Mouse (Mus musculus) heart, postnatal 25 days (tissue): Measurements from ENCODE around the gene Lce1a1. TPM values are rescaled to one million over a fixed set of nuclear protein-coding genes. Genes with fewer than 3 reads are reported as not detected.
"Not testable (repeated sequence)": the region's sequence is repeated elsewhere in the genome, so short reads cannot be mapped to it uniquely, and the experiment has no call there.

Experiments used
- DNase-seq: peaks from one replicate; pipeline ENCODE4 v3.0.0; 2022; ENCODE audit warnings: low spot score
- intact Hi-C: fragments of 180-260 bp; cut with DNase I; formaldehyde crosslinking; loops from one replicate; pipeline ENCODE4 v1.15.1; 2025
- total RNA-seq, 2 experiments: library from RNA; stranded (reverse); gene quantifications; 2 replicates each; pipeline ENCODE4 v1.2.3; 2021

Gene Lce1a1
- total RNA-seq = not detected

DNA sequence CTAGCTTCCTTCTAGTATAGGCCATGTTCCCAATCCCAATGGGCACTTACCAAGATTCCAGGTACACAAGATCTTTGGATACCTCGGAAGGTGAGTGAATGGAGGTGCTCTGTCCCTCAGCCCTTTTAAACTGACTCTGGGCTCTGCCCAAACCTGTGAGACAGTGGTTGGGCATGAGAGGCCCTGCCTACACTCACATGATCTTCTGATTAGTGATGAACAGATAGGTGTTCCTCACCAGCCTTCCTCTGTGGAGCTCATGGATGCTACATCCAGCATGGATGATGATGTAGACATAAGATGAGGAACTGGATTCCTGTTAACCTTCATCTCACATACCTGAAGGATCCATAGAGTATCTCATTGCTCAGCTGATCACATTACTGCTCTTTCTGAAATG lies at the start of gene Lce1a1:
Gene Lce1a1 (minus strand): TSS at position 101 of the 400 bp plus-strand sequence.
- intact Hi-C loops = no loop called here
- DNase-seq = no peak

DNA sequence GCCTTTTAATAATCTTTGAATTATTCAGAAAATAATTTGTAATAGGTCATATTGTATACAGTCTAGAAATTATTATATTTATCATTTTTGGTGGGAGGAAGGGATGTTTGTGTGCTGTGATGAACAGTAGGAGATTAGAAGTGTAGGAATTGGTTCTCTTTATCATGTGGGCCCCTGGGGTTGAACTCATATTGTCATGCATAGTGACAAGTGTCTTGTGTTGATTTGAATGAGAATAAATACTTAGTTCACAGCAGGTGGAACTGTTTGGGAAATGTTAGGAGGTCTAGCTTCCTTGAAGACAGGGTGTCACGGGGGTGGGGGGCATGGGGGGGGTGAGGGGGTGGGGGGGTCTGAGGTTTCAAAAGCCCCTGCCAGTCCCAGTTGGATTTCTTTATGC lies 46.5 kb upstream of the Lce1a1 start:
- intact Hi-C loops = no loop called here
- DNase-seq = no peak

DNA sequence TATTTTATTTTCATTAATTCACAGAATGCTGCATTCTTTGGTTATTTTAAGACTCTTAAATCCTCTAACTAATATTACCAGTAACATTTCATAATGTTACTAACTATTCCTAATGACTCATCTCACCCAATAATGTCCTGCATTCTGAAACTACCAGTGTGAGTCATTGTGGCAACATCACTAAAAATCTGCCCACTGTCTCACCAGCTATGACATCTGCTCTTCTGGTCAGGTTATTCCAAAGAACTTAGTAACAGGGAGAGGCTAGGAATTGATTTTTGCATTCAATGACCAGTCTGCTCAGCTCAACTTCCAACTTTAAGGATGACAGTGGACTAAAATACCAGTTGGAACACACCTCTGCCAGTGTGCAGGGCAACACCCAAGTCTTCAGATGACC lies 43.6 kb upstream of the Lce1a1 start:
- no peak for DNase-seq
- intact Hi-C loops = no loop called here

DNA sequence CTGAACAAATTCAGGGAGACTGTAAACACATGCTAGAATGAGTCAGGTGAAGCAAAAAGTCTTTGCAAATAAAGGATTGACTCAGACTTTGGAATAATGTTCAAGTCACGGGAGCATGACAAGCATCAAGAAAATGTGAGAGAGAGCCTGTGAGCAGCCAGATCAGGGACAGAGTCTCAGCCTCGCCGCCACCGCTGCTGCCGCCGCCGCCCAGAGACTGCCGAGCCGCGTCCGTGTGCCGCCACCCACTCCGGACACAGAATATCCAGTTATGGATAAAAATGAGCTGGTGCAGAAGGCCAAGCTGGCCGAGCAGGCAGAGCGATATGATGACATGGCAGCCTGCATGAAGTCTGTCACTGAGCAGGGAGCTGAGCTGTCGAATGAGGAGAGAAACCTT lies 41.0 kb upstream of the Lce1a1 start:
- DNase-seq, intact Hi-C loops: not testable (repeated sequence)

DNA sequence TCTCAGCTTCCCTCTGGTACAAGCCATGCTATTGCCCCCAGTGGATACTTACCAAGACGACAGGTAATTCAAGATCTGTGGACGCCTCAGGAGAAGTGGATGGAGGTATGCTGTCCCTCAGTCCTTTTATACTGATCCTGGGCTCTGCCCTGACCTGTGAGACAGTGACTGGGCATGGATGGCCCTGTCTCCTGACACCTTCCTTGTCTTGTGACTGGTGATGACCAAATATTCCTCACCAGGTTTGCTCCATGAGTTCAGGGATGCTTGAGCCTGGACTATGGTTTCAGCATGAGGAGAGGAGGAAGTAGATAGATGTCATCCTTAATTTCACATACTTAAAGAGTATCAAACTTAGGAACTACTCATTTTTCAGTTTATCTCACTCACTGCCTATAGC lies 39.0 kb upstream of the Lce1a1 start, which contains the start of gene Lce1d:
Gene Lce1d (minus strand): TSS at position 101 of the 400 bp plus-strand sequence.
- no peak for DNase-seq
- intact Hi-C loops = no loop called here

DNA sequence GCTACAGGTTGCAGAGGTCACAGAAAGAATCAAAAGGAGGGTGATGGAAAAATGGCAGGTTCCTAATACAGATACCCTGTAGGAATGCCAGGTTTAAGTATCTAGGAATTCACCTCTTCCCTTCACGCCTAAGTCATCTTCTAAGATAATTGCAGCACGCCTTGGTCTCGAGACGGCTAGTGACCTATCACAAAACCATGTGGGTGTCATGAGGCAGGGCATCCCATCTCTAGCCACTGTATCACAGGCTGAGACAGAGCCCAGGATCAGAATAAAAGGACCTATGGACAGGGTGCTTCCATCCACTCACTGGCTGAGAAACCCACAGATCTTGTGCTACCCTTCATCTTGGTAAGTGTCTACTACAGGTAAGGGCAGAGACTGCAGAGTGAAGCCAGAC lies 30.8 kb upstream of the Lce1a1 start, which contains the start of gene Lce1c:
Gene Lce1c (plus strand): TSS at position 301 of the 400 bp plus-strand sequence.
- DNase-seq = no peak
- intact Hi-C loops = no loop called here

DNA sequence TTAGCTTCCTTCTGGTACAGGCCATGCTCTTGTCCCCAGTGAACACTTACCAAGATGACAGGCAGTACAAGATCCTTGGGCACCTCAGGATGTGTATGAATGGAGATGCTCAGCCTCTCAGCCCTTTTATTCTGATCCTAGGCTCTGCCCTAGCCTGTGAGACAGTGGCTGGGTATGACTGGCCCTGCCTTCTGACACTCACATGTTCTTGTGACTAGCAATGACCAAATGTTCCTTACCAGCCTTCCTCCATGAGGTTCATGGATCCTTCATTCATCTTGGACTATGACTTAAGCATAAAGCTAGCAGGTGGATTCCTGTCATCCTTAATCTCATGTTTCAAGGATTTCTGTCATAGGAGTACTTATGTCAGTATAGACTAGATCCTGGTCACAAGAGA lies 22.1 kb upstream of the Lce1a1 start, which contains the start of gene Lce1a2:
Gene Lce1a2 (minus strand): TSS at position 101 of the 400 bp plus-strand sequence.
- no peak for DNase-seq
- intact Hi-C loops = no loop called here

DNA sequence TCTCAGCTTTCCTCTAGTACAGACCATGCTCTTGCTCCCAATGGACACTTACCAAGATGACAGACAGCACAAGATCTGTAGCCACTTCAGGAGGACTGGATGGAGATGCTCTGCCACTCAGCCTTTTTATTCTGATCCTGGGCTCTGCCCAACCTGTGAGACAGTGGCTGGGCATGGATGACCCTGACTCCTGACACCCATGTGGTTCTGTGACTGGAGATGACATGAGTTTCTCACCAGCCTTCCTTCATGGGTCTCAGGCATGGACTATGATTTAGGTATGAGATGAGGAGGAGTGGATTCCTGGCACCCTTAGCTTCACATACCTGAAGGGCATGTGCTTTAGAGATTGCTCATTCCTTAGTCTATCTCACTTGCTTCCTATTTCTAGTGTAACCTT lies 8.7 kb upstream of the Lce1a1 start, which contains the start of gene Lce1b:
Gene Lce1b (minus strand): TSS at position 101 of the 400 bp plus-strand sequence.
- DNase-seq = no peak
- intact Hi-C loops = no loop called here

DNA sequence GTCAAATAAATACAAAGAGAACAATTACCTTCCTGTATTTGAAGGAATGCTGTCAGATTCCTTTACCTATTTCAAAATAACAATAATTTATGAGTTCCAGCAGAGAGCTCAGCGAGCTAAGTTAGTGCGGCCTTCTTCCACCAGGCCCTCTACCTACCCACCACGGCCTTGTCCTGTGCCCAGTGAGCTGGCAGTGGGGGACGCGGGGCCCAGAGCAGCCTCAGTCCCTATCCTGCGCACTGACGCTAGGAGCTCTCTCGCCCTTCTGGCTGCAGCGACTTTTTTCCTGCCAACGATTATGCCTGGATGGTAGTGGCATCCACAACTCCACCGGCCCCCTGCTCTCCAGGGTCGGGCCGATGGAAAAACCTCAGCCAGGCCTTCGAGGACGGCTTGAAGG lies 8.3 kb downstream of the Lce1a1 start:
- no peak for DNase-seq
- intact Hi-C loops = no loop called here

DNA sequence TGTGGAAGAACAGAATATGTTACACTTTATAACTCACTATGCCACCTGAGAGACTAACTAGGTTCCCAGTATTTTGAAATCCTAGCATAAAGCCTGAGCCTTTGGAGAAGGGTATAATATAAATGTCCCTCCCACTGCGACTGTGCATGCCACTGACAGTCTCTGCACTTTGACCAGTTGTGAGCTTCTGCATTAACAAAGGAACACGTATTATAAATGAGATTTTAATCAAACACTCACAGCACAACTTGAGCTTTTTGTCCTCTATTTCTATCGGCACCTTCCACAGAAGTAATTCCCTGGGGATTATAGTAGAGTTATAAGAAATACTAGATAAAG lies 9.5 kb downstream of the Lce1a1 start:
- intact Hi-C loops = no loop called here
- no peak for DNase-seq

DNA sequence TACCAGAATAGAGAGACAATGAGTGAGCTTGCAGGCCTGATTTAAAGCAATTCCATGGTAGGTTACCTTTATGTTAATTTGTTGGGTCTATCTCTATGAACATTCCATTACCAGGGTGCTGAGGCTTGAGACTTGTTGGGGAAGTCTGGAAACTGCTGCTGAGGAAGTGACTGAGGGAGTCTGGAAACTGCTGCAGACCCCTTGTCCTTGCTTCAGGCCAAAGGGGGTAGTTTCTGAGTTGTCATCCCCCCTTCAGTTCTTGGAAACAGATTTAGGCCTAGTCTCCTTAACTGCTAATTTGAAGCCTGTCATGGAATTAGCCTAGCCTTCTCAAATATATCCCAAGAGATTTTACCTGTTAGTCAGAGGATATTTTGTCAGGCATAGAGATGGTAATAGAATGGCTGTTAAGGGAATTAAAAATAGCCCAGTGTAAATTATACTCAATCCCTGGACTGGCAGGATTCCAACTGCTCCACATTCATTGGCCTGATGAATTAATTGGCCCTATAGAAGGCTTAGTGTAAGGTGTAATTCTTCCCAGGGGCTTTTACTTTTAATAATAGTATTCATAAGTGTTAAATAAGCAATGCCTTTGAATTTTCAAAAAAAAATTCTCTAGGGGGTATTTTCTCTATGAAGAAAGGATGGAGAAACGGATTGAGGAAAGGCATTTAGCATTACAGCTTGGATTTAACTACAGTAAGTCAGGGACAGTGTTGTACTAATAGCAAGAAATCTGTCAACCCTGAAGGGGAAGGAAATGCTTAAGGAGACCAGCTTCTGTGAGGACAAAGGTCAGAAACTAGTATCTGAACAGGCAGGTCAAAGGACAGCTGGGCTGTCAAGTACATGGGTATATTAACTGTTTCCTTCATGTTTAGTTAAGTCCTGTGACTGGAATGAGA lies 10.1 kb downstream of the Lce1a1 start:
- intact Hi-C loops = no loop called here

DNA sequence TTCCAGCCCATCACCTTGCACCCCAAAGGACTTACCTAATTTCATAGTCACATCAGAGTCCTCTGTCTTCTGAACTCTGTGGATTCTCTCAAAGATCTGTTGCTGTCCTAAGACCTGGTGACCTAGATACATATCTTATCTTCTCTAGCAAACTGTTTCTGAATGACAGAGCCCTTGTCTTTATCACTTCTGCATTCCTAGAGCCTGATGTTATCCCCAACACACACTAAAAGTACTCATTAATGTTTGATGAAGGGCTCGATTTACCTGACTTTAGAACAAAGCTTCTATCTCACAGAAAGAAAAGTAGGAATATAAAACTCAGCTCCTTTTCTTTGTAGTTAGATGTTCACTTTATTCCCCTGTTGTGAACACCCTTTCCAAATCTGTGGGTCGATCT lies 26.5 kb downstream of the Lce1a1 start, which contains the start of gene Lce6a:
Gene Lce6a (minus strand): TSS at position 101 of the 400 bp plus-strand sequence.
- no peak for DNase-seq
- intact Hi-C loops = no loop called here

More for the DNA sequence above, 10.1 kb downstream of the Lce1a1 start:
- no peak for DNase-seq

DNA sequence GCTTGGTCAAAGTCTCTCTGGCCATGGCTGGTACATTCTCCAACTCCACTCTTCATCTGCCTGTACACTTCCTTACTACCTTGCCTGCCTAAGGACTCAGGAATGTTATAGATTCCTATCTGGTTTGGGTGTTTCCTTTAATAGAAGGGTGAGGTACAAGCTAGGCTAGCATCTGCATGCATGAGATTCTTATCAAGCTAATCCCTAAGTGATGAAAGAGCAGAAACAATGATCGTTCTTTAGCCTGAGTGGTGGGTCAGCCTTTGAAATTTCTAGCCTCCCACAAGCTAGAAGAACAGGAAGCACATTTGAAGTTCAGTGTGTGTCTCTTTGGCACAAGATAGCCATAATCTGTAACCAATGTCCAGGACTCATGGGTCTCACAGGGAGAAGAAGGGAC lies 38.3 kb downstream of the Lce1a1 start:
- no peak for DNase-seq
- intact Hi-C loops = no loop called here

DNA sequence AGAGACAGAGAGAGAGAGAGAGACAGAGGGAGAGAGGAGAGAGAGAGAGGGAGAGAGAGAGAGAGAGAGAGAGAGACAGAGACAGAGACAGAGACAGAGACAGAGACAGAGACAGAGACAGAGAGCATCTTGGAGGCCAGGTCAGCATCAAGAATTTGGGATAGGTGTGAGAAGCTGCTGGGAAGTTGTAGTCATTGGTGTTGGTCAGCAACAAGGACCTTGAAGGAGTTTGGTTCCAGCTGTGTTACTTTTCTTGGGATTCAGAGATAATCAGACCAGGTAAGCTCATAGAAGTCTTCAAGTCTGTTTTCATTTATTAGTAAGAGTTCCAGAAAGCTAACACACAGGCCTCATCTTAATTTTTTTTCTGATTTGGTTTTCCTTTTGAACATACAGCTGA lies 40.7 kb downstream of the Lce1a1 start, which contains the start of gene 2210017I01Rik:
Gene 2210017I01Rik (minus strand): TSS at position 101 of the 400 bp plus-strand sequence.
- intact Hi-C loops = no loop called here
- DNase-seq = no peak

DNA sequence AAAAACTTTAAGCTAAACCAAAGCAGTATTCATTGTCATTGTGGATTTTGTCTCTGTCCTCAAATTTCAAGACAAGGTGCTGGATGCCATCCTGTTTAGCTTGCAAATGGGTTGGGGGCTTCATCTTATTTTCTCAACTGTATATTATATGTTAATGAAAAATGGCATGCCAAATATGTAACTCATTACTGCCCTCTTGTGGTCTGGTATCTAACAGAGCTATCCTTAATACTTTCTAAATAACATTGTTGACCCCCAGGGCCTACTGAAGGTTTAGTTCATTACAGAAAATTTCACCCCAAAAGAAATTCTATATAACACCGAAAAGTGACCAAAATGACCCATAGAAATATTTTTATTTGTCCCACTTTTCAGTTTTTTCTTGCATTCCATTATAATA lies 45.9 kb downstream of the Lce1a1 start:
- intact Hi-C loops = no loop called here

DNA sequence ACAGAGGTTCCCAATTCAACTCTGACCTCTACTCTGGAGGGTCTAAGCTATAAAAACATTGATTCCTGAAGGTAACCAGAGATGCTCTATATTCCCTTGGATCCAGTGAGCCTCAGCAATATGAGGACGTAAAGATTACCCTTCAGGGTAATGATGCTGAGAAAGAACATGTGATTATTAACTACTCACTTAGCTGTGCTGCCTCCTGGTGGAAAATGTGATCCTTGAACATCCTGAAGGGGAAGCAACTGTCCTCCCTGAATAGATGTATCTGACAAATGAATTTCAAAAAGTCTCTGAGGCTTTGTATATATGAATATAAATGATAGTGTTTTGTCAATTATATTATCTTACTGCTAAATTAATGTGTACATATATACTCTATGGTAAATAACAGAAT lies 47.7 kb downstream of the Lce1a1 start:
- no peak for DNase-seq
- intact Hi-C loops = no loop called here

More for the DNA sequence above, 45.9 kb downstream of the Lce1a1 start:
- no peak for DNase-seq

DNA sequence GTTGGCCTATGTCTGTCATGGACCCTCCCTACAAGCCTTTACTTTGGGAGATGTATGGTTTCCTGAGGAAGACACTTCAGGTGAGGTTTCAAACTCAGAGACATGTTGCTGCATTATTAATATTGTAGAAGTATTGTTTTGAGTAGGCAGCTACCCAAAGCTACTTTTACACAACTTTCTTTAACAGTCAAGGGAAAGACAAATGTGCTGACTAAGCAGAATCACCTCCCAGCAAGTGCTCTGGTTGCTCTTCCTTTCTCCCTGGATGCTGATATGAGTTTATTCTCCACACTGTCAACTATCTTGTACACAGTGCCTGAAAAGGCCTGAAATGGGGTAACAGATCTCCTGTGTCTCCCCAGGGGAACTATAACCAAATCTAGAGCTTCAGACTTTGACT lies 48.1 kb downstream of the Lce1a1 start:
- DNase-seq = no peak
- intact Hi-C loops = no loop called here

DNA sequence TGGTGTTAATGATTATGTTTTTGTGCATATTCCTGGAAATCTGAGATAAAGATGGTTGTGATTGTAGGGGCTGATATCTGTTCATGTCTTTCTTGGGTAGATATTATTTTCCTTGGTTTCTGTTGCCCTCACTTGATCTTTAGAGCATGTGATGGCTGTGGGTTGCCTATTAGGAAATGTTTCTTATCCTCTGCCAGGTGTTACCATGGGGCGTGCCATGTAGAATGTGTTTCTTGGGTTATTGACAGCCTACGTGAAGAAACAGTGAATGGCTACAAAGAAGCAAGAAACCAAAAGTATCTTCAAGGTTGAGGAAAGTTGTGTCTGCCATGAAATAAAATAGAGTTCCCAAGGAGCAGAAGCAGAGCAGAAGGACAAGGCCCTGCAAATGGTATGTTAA lies 49.7 kb downstream of the Lce1a1 start:
- intact Hi-C loops = no loop called here

More for the DNA sequence above, 49.7 kb downstream of the Lce1a1 start:
- DNase-seq = no peak
